Mouse (Mus musculus) hindbrain, postnatal 0 days (tissue): ENCODE measurements at regions not wholly inside any gene's neighbourhood (a gene's known extent, or its start where the extent isn't known, plus 50 kb on each side); places are given as distances from the start of the nearest gene placed in this dataset.
A peak's percentile ranks its signal among the peaks of the same experiment; 100 is the strongest.

Experiments used
- ATAC-seq: fragments of 200-750 bp; cut with Nextera tagmentation; 2 replicates; pipeline ENCODE4 v1.8.0; 2017; ENCODE audit warnings: mild to moderate bottlenecking, moderate TSS enrichment, moderate library complexity
- DNase-seq: peaks from one replicate; pipeline ENCODE4 v3.0.0-alpha.2; 2015; ENCODE audit warnings: low spot score
- H3K27ac ChIP-seq: fragments of 300-500 bp; sonication (generic); 2 replicates; pipeline ENCODE4 v1.5.1; 2014; ENCODE audit warnings: mild to moderate bottlenecking
- H3K27me3 ChIP-seq: fragments of 300-500 bp; sonication (generic); 2 replicates; pipeline ENCODE4 v1.6.1; 2014; ENCODE audit warnings: low read length, mixed read lengths; ENCODE audit not compliant: insufficient read depth
- H3K36me3 ChIP-seq: fragments of 300-500 bp; sonication (generic); 2 replicates; pipeline ENCODE4 v1.6.1; 2014; ENCODE audit warnings: low read length, mixed read lengths; ENCODE audit not compliant: insufficient read depth
- H3K4me1 ChIP-seq: fragments of 300-500 bp; sonication (generic); 2 replicates; pipeline ENCODE4 v1.6.1; 2014; ENCODE audit warnings: antibody characterized with exemption, low read length, mixed read lengths; ENCODE audit not compliant: insufficient read depth
- H3K4me2 ChIP-seq: fragments of 300-500 bp; sonication (generic); 2 replicates; pipeline ENCODE4 v1.6.1; 2014; ENCODE audit warnings: low read depth, mild to moderate bottlenecking, low read length, moderate library complexity, mixed read lengths
- H3K4me3 ChIP-seq: fragments of 300-500 bp; sonication (generic); 2 replicates; pipeline ENCODE4 v1.5.1; 2014; ENCODE audit warnings: low read length
- H3K9ac ChIP-seq: fragments of 300-500 bp; sonication (generic); replicated peaks from 2 replicates; pipeline ENCODE4 v1.6.1; 2014; ENCODE audit warnings: mild to moderate bottlenecking, low read length, moderate library complexity, mixed read lengths
- H3K9me3 ChIP-seq: fragments of 300-500 bp; sonication (generic); 2 replicates; pipeline ENCODE4 v1.6.1; 2016; ENCODE audit warnings: low read length, mixed read lengths
- CTCF ChIP-seq: IDR thresholded peaks from 2 replicates; pipeline ENCODE4 v1.5.1; 2016; ENCODE audit warnings: antibody characterized with exemption, control low read depth, low read depth
- WGBS: fragments of 180-500 bp; shearing (Covaris S2); extraction: QIAGEN DNeasy Blood & Tissue Kit; methylation state at CpG from one replicate; pipeline ENCODE4 v1.1.7; 2014; 5-methylcytosine and 5-hydroxymethylcytosine counted together

GRCm38 (mm10) chrX:166765647-166766046 is 180.1 kb upstream of the Egfl6 start:
- Histone ChIP-seq H3K9ac (no peak overlapping the region), H3K27ac (no peak overlapping the region), H3K9me3 (no peaks in the 10 kb centered on the region), H3K27me3 (no peaks in the 10 kb centered on the region), H3K4me3 (no peak overlapping the region), H3K36me3 (no peaks in the 10 kb centered on the region), H3K4me2 (no peak overlapping the region), H3K4me1 (no peaks in the 10 kb centered on the region)
- no peak for DNase-seq
- TF ChIP-seq CTCF = no peak
- 80% methylated on average over 2 of the region's 2 CpGs for whole genome bisulfite sequencing
- no peak for ATAC-seq

- Histone ChIP-seq H3K4me3 (no peak overlapping the region), H3K27ac (no peak overlapping the region), H3K9ac (no peak overlapping the region), H3K36me3 (no peaks in the 10 kb centered on the region), H3K4me1 (no peaks in the 10 kb centered on the region), H3K27me3 (no peaks in the 10 kb centered on the region), H3K4me2 (no peak overlapping the region), H3K9me3 (no peaks in the 10 kb centered on the region)
- no peak for TF ChIP-seq CTCF
- DNase-seq (no peak), ATAC-seq (no peak)
- WGBS = 93% methylated on average over 2 of the region's 2 CpGs
Measured at GRCm38 (mm10) chrX:166762098-166762497, 176.6 kb upstream of the Egfl6 start.

GRCm38 (mm10) chrX:166757152-166757551 is 171.6 kb upstream of the Egfl6 start:
- 45% methylated on average over 1 of the region's 1 CpGs for WGBS
- Histone ChIP-seq H3K27ac (no peak overlapping the region), H3K9ac (no peak overlapping the region), H3K36me3 (no peaks in the 10 kb centered on the region), H3K27me3 (no peaks in the 10 kb centered on the region), H3K4me2 (no peak overlapping the region), H3K4me3 (no peak overlapping the region), H3K4me1 (no peaks in the 10 kb centered on the region), H3K9me3 (no peaks in the 10 kb centered on the region)
- no peak for DNase-seq
- no peak for TF ChIP-seq CTCF
- ATAC-seq = no peak

- Histone ChIP-seq H3K27ac (no peak overlapping the region), H3K4me1 (no peaks in the 10 kb centered on the region), H3K4me3 (no peak overlapping the region), H3K4me2 (no peak overlapping the region), H3K9ac (no peak overlapping the region), H3K36me3 (no peaks in the 10 kb centered on the region), H3K27me3 (no peaks in the 10 kb centered on the region), H3K9me3 (no peaks in the 10 kb centered on the region)
- no peak for DNase-seq
- ATAC-seq = no peak
- 81% methylated on average over 3 of the region's 3 CpGs for WGBS
- no peak for TF ChIP-seq CTCF
Measured at GRCm38 (mm10) chrX:166754967-166755654, 169.6 kb upstream of the Egfl6 start.

- ATAC-seq (no peak), DNase-seq (peak; percentile 4)
- no peaks in the 10 kb centered on the region for H3K4me1 ChIP-seq
- H3K27ac ChIP-seq = no peak overlapping the region
- H3K36me3 ChIP-seq = no peaks in the 10 kb centered on the region
- H3K9ac ChIP-seq = no peak overlapping the region
- H3K9me3 ChIP-seq = no peaks in the 10 kb centered on the region
- WGBS = 64% methylated on average over 8 of the region's 8 CpGs
- H3K27me3 ChIP-seq = no peaks in the 10 kb centered on the region
- no peak overlapping the region for H3K4me3 ChIP-seq
- H3K4me2 ChIP-seq = no peak overlapping the region
- TF ChIP-seq CTCF = no peak
Measured at GRCm38 (mm10) chrX:166749055-166749679, 163.6 kb upstream of the Egfl6 start.

GRCm38 (mm10) chrX:166731354-166731753 is 145.8 kb upstream of the Egfl6 start:
- no peak for TF ChIP-seq CTCF
- Histone ChIP-seq H3K4me1 (no peaks in the 10 kb centered on the region), H3K4me3 (no peak overlapping the region), H3K27ac (no peak overlapping the region), H3K4me2 (no peak overlapping the region), H3K9me3 (no peaks in the 10 kb centered on the region), H3K9ac (no peak overlapping the region), H3K27me3 (no peaks in the 10 kb centered on the region), H3K36me3 (no peaks in the 10 kb centered on the region)
- no peak for DNase-seq
- 70% methylated on average over 2 of the region's 2 CpGs for WGBS
- ATAC-seq = 0 out of 2 replicates have a peak, but pooled peaks have one; percentile 29

GRCm38 (mm10) chrX:166728622-166728928 is 143.1 kb upstream of the Egfl6 start:
- ATAC-seq = no peak
- Histone ChIP-seq H3K36me3 (no peaks in the 10 kb centered on the region), H3K4me2 (no peak overlapping the region), H3K4me3 (no peak overlapping the region), H3K27ac (no peak overlapping the region), H3K4me1 (no peaks in the 10 kb centered on the region), H3K9me3 (no peaks in the 10 kb centered on the region), H3K27me3 (no peaks in the 10 kb centered on the region), H3K9ac (no peak overlapping the region)
- WGBS = 64% methylated on average over 2 of the region's 2 CpGs
- DNase-seq = no peak
- no peak for TF ChIP-seq CTCF
